Mouse (Mus musculus): ENCODE data around the gene Fgfr2. TPM values are rescaled to one million over a fixed set of nuclear protein-coding genes. Genes with fewer than 3 reads are reported as not detected.

The Fgfr2 gene
- polyA plus RNA-seq, 1 experiment from 2014 or later = 169 TPM

- 96% methylated on average over 2 of the region's 2 CpGs for WGBS
- no peak for ATAC-seq (ENCODE audit: insufficient number of reproducible peaks, insufficient read depth, low FRiP score, low read depth)
These were observed 779.2 kb downstream of the Fgfr2 start for GRCm38 (mm10) chr7:132343900-132344299.

GRCm38 (mm10) chr7:132343146-132343545, 780.0 kb downstream of the Fgfr2 start:
- Histone ChIP-seq H3K27ac (ENCODE audit: low read length) (no peak overlapping the region), H3K9ac (replicated peaks; ENCODE audit: low read depth, low read length) (no peak overlapping the region), H3K27me3 (ENCODE audit: control insufficient read depth, insufficient read depth, low read length) (no peaks in the 10 kb centered on the region), H3K4me3 (ENCODE audit: low read depth, low read length) (no peak overlapping the region), H3K9me3 (ENCODE audit: control insufficient read depth, low read depth, low read length) (no peaks in the 10 kb centered on the region), H3K36me3 (ENCODE audit: control insufficient read depth, insufficient read depth, low read length) (no peaks in the 10 kb centered on the region), H3K4me1 (ENCODE audit: control insufficient read depth, insufficient read depth, low read length) (peaks cover 5% of the 10 kb centered on the region; the same call in 1 of the 2 replicates), H3K4me2 (replicated peaks; ENCODE audit: low read depth, low read length) (no peak overlapping the region)
- WGBS = 80% methylated on average over 2 of the region's 2 CpGs
- no peak for ATAC-seq (ENCODE audit: insufficient number of reproducible peaks, insufficient read depth, low FRiP score, low read depth)

More at GRCm38 (mm10) chr7:132343900-132344299, 779.2 kb downstream of the Fgfr2 start:
- Histone ChIP-seq H3K9me3 (ENCODE audit: control insufficient read depth, low read depth, low read length) (no peaks in the 10 kb centered on the region), H3K27ac (ENCODE audit: low read length) (no peak overlapping the region), H3K4me2 (replicated peaks; ENCODE audit: low read depth, low read length) (no peak overlapping the region), H3K4me1 (ENCODE audit: control insufficient read depth, insufficient read depth, low read length) (peaks cover 5% of the 10 kb centered on the region; the same call in 1 of the 2 replicates), H3K36me3 (ENCODE audit: control insufficient read depth, insufficient read depth, low read length) (no peaks in the 10 kb centered on the region), H3K9ac (replicated peaks; ENCODE audit: low read depth, low read length) (no peak overlapping the region), H3K4me3 (ENCODE audit: low read depth, low read length) (no peak overlapping the region), H3K27me3 (ENCODE audit: control insufficient read depth, insufficient read depth, low read length) (no peaks in the 10 kb centered on the region)

GRCm38 (mm10) chr7:132339041-132339839, 783.9 kb downstream of the Fgfr2 start:
- H3K27ac ChIP-seq (ENCODE audit: low read length) = peak overlapping the region; percentile 34; the same call in 1 of the 2 replicates
- H3K36me3 ChIP-seq (ENCODE audit: control insufficient read depth, insufficient read depth, low read length) = no peaks in the 10 kb centered on the region
- 69% methylated on average over 14 of the region's 14 CpGs for WGBS
- H3K4me2 ChIP-seq (replicated peaks; ENCODE audit: low read depth, low read length) = no peak overlapping the region
- no peak overlapping the region for H3K9ac ChIP-seq (replicated peaks; ENCODE audit: low read depth, low read length)
- no peaks in the 10 kb centered on the region for H3K9me3 ChIP-seq (ENCODE audit: control insufficient read depth, low read depth, low read length)
- no peaks in the 10 kb centered on the region for H3K27me3 ChIP-seq (ENCODE audit: control insufficient read depth, insufficient read depth, low read length)
- no peak for ATAC-seq (ENCODE audit: insufficient number of reproducible peaks, insufficient read depth, low FRiP score, low read depth)
- peaks cover 17% of the 10 kb centered on the region; the same call in 1 of the 2 replicates for H3K4me1 ChIP-seq (ENCODE audit: control insufficient read depth, insufficient read depth, low read length)
- H3K4me3 ChIP-seq (ENCODE audit: low read depth, low read length) = no peak overlapping the region

- no peak for ATAC-seq (ENCODE audit: insufficient number of reproducible peaks, insufficient read depth, low FRiP score, low read depth)
- Histone ChIP-seq H3K27me3 (ENCODE audit: control insufficient read depth, insufficient read depth, low read length) (no peaks in the 10 kb centered on the region), H3K27ac (ENCODE audit: low read length) (peak overlapping the region; percentile 39; the same call in 1 of the 2 replicates), H3K4me3 (ENCODE audit: low read depth, low read length) (no peak overlapping the region), H3K4me2 (replicated peaks; ENCODE audit: low read depth, low read length) (no peak overlapping the region), H3K9me3 (ENCODE audit: control insufficient read depth, low read depth, low read length) (no peaks in the 10 kb centered on the region), H3K4me1 (ENCODE audit: control insufficient read depth, insufficient read depth, low read length) (peaks cover 17% of the 10 kb centered on the region; the same call in 1 of the 2 replicates), H3K36me3 (ENCODE audit: control insufficient read depth, insufficient read depth, low read length) (no peaks in the 10 kb centered on the region), H3K9ac (replicated peaks; ENCODE audit: low read depth, low read length) (no peak overlapping the region)
- WGBS = 59% methylated on average over 6 of the region's 6 CpGs
These were observed 784.8 kb downstream of the Fgfr2 start for GRCm38 (mm10) chr7:132338350-132338749.

GRCm38 (mm10) chr7:132337268-132337917, 785.8 kb downstream of the Fgfr2 start:
- H3K9ac ChIP-seq (replicated peaks; ENCODE audit: low read depth, low read length) = no peak overlapping the region
- no peaks in the 10 kb centered on the region for H3K36me3 ChIP-seq (ENCODE audit: control insufficient read depth, insufficient read depth, low read length)
- no peak for ATAC-seq (ENCODE audit: insufficient number of reproducible peaks, insufficient read depth, low FRiP score, low read depth)
- no peaks in the 10 kb centered on the region for H3K27me3 ChIP-seq (ENCODE audit: control insufficient read depth, insufficient read depth, low read length)
- H3K4me3 ChIP-seq (ENCODE audit: low read depth, low read length) = no peak overlapping the region
- H3K9me3 ChIP-seq (ENCODE audit: control insufficient read depth, low read depth, low read length) = no peaks in the 10 kb centered on the region
- 64% methylated on average over 11 of the region's 11 CpGs for WGBS
- H3K4me2 ChIP-seq (replicated peaks; ENCODE audit: low read depth, low read length) = no peak overlapping the region
- peaks cover 17% of the 10 kb centered on the region; the same call in 1 of the 2 replicates for H3K4me1 ChIP-seq (ENCODE audit: control insufficient read depth, insufficient read depth, low read length)
- H3K27ac ChIP-seq (ENCODE audit: low read length) = peak overlapping the region; percentile 4; the same call in 1 of the 2 replicates

- peaks cover 19% of the 10 kb centered on the region; the same call in 1 of the 2 replicates for H3K4me1 ChIP-seq (ENCODE audit: control insufficient read depth, insufficient read depth, low read length)
- H3K36me3 ChIP-seq (ENCODE audit: control insufficient read depth, insufficient read depth, low read length) = no peaks in the 10 kb centered on the region
- H3K4me3 ChIP-seq (ENCODE audit: low read depth, low read length) = no peak overlapping the region
- H3K27me3 ChIP-seq (ENCODE audit: control insufficient read depth, insufficient read depth, low read length) = no peaks in the 10 kb centered on the region
- 0 out of 2 replicates have a peak overlapping the region, but pooled peaks have one; percentile 4 for H3K27ac ChIP-seq (ENCODE audit: low read length)
- no peak overlapping the region for H3K9ac ChIP-seq (replicated peaks; ENCODE audit: low read depth, low read length)
- WGBS = 46% methylated on average over 3 of the region's 3 CpGs
- no peak for ATAC-seq (ENCODE audit: insufficient number of reproducible peaks, insufficient read depth, low FRiP score, low read depth)
- H3K9me3 ChIP-seq (ENCODE audit: control insufficient read depth, low read depth, low read length) = no peaks in the 10 kb centered on the region
- H3K4me2 ChIP-seq (replicated peaks; ENCODE audit: low read depth, low read length) = no peak overlapping the region
These were observed 786.4 kb downstream of the Fgfr2 start for GRCm38 (mm10) chr7:132336781-132337180.

- Histone ChIP-seq H3K36me3 (ENCODE audit: control insufficient read depth, insufficient read depth, low read length) (no peaks in the 10 kb centered on the region), H3K9ac (replicated peaks; ENCODE audit: low read depth, low read length) (no peak overlapping the region), H3K4me3 (ENCODE audit: low read depth, low read length) (no peak overlapping the region), H3K27me3 (ENCODE audit: control insufficient read depth, insufficient read depth, low read length) (no peaks in the 10 kb centered on the region), H3K4me2 (replicated peaks; ENCODE audit: low read depth, low read length) (no peak overlapping the region), H3K4me1 (ENCODE audit: control insufficient read depth, insufficient read depth, low read length) (peaks cover 20% of the 10 kb centered on the region; the same call in 1 of the 2 replicates), H3K27ac (ENCODE audit: low read length) (no peak overlapping the region), H3K9me3 (ENCODE audit: control insufficient read depth, low read depth, low read length) (no peaks in the 10 kb centered on the region)
- ATAC-seq (ENCODE audit: insufficient number of reproducible peaks, insufficient read depth, low FRiP score, low read depth) = no peak
- 89% methylated on average over 4 of the region's 4 CpGs for WGBS
These were observed 787.8 kb downstream of the Fgfr2 start for GRCm38 (mm10) chr7:132335367-132335766.

GRCm38 (mm10) chr7:132333078-132333477, 790.1 kb downstream of the Fgfr2 start:
- H3K4me1 ChIP-seq (ENCODE audit: control insufficient read depth, insufficient read depth, low read length) = peaks cover 20% of the 10 kb centered on the region; the same call in 1 of the 2 replicates
- H3K36me3 ChIP-seq (ENCODE audit: control insufficient read depth, insufficient read depth, low read length) = no peaks in the 10 kb centered on the region
- no peak for ATAC-seq (ENCODE audit: insufficient number of reproducible peaks, insufficient read depth, low FRiP score, low read depth)
- H3K27me3 ChIP-seq (ENCODE audit: control insufficient read depth, insufficient read depth, low read length) = no peaks in the 10 kb centered on the region
- no peak overlapping the region for H3K9ac ChIP-seq (replicated peaks; ENCODE audit: low read depth, low read length)
- no peak overlapping the region for H3K4me2 ChIP-seq (replicated peaks; ENCODE audit: low read depth, low read length)
- no peak overlapping the region for H3K4me3 ChIP-seq (ENCODE audit: low read depth, low read length)
- H3K27ac ChIP-seq (ENCODE audit: low read length) = no peak overlapping the region
- no peaks in the 10 kb centered on the region for H3K9me3 ChIP-seq (ENCODE audit: control insufficient read depth, low read depth, low read length)
- 84% methylated on average over 1 of the region's 1 CpGs for WGBS

All from stomach, embryonic 14.5 days (tissue).